Mouse (Mus musculus) ZHBTc4 (cell line): ENCODE measurements at regions not wholly inside any gene's neighbourhood (a gene's known extent, or its start where the extent isn't known, plus 50 kb on each side); places are given as distances from the start of the nearest gene placed in this dataset.

Experiments used
- DNase-seq: peaks from one replicate; pipeline ENCODE4 v3.0.0-alpha.2; 2011; ENCODE audit warnings: low read depth, low spot score

GRCm38 (mm10) chr16:95929700-95930435 is 60.9 kb downstream of the Psmg1 start:
- DNase-seq = no peak

GRCm38 (mm10) chr16:95928290-95929260 is 62.2 kb downstream of the Psmg1 start:
- DNase-seq = no peak

- no peak for DNase-seq
Observed at GRCm38 (mm10) chr16:95926558-95926957, 64.2 kb downstream of the Psmg1 start.

- DNase-seq = no peak
Observed at GRCm38 (mm10) chr16:95924716-95925115, 66.0 kb downstream of the Psmg1 start.

GRCm38 (mm10) chr16:95923991-95924390 is 66.8 kb downstream of the Psmg1 start:
- DNase-seq = no peak

- no peak for DNase-seq
Observed at GRCm38 (mm10) chr16:95922369-95922934, 68.3 kb downstream of the Psmg1 start.

GRCm38 (mm10) chr16:95921169-95921568 is 69.6 kb downstream of the Psmg1 start:
- no peak for DNase-seq

GRCm38 (mm10) chr16:95918651-95919425 is 71.9 kb downstream of the Psmg1 start:
- DNase-seq = peak; percentile 76

- DNase-seq = peak; percentile 86
Observed at GRCm38 (mm10) chr16:95917635-95918407, 72.9 kb downstream of the Psmg1 start.

- no peak for DNase-seq
Observed at GRCm38 (mm10) chr16:95913879-95914278, 76.9 kb downstream of the Psmg1 start.

- DNase-seq = no peak
Observed at GRCm38 (mm10) chr16:95904531-95905165, 86.1 kb downstream of the Psmg1 start.

- no peak for DNase-seq
Observed at GRCm38 (mm10) chr16:95903383-95903913, 87.3 kb downstream of the Psmg1 start.

GRCm38 (mm10) chr16:95902177-95902576 is 88.6 kb downstream of the Psmg1 start:
- DNase-seq = no peak

GRCm38 (mm10) chr16:95901388-95901787 is 89.4 kb downstream of the Psmg1 start:
- DNase-seq = no peak

- no peak for DNase-seq
Observed at GRCm38 (mm10) chr16:95900181-95900580, 90.6 kb downstream of the Psmg1 start.

GRCm38 (mm10) chr16:95899672-95900071 is 91.1 kb downstream of the Psmg1 start:
- DNase-seq = peak; percentile 39

- DNase-seq = no peak
Observed at GRCm38 (mm10) chr16:95897843-95898242, 92.9 kb downstream of the Psmg1 start.

- peak; percentile 53 for DNase-seq
Observed at GRCm38 (mm10) chr16:95896126-95896525, 94.6 kb downstream of the Psmg1 start.

- DNase-seq = no peak
Observed at GRCm38 (mm10) chr16:95893534-95894290, 97.0 kb downstream of the Psmg1 start.
